Mouse (Mus musculus) midbrain, embryonic 14.5 days (tissue): Measurements from ENCODE around the gene Gm21637. TPM values are rescaled to one million over a fixed set of nuclear protein-coding genes. Genes with fewer than 3 reads are reported as not detected.
"Not testable (repeated sequence)": the region's sequence is repeated elsewhere in the genome, so short reads cannot be mapped to it uniquely, and the experiment has no call there.

Experiments
- ATAC-seq: fragments of 200-750 bp; cut with Nextera tagmentation; 2 replicates; pipeline ENCODE4 v1.8.0; 2017; ENCODE audit warnings: moderate number of reproducible peaks, moderate library complexity; ENCODE audit not compliant: low FRiP score, low TSS enrichment
- DNase-seq: peaks from one replicate; pipeline ENCODE4 v3.0.0-alpha.2; 2015
- H3K27ac ChIP-seq: fragments of 300-500 bp; sonication (generic); replicated peaks from 2 replicates; pipeline ENCODE4 v1.5.1; 2014; ENCODE audit warnings: mild to moderate bottlenecking, low read depth, low read length, moderate library complexity
- H3K27me3 ChIP-seq: fragments of 300-500 bp; sonication (generic); 2 replicates; pipeline ENCODE4 v1.6.1; 2014; ENCODE audit warnings: low read length, control low read depth, mixed read lengths; ENCODE audit not compliant: control insufficient read depth, insufficient read depth
- H3K36me3 ChIP-seq: fragments of 300-500 bp; sonication (generic); 2 replicates; pipeline ENCODE4 v1.6.1; 2014; ENCODE audit warnings: low read length, control low read depth; ENCODE audit not compliant: control insufficient read depth, insufficient read depth
- H3K4me1 ChIP-seq: fragments of 300-500 bp; sonication (generic); 2 replicates; pipeline ENCODE4 v1.6.1; 2014; ENCODE audit warnings: mild to moderate bottlenecking, antibody characterized with exemption, low read length, control low read depth; ENCODE audit not compliant: control insufficient read depth, insufficient read depth
- H3K4me2 ChIP-seq: fragments of 300-500 bp; sonication (generic); 2 replicates; pipeline ENCODE4 v1.6.1; 2014; ENCODE audit warnings: mild to moderate bottlenecking, low read length, moderate library complexity
- H3K4me3 ChIP-seq: fragments of 300-500 bp; sonication (generic); replicated peaks from 2 replicates; pipeline ENCODE4 v1.5.1; 2014; ENCODE audit warnings: low read depth, low read length
- H3K9ac ChIP-seq: fragments of 300-500 bp; sonication (generic); replicated peaks from 2 replicates; pipeline ENCODE4 v1.6.1; 2014; ENCODE audit warnings: mild to moderate bottlenecking, low read length, moderate library complexity
- H3K9me3 ChIP-seq: fragments of 300-500 bp; sonication (generic); 2 replicates; pipeline ENCODE4 v1.6.1; 2016; ENCODE audit warnings: low read length, control low read depth, mixed read lengths; ENCODE audit not compliant: control insufficient read depth
- WGBS: fragments of 180-500 bp; shearing (Covaris S2); extraction: QIAGEN DNeasy Blood & Tissue Kit; methylation state at CpG from one replicate; pipeline ENCODE4 v1.1.7; 2014; 5-methylcytosine and 5-hydroxymethylcytosine counted together
- polyA plus RNA-seq: library from polyadenylated mRNA; unstranded; fragments of >200 nt; fragmentation: Nextera tagmentation; extraction: Ambion mirVana; gene quantifications from 2 replicates; pipeline ENCODE4 v1.2.1, GENCODE M21; 2014

Gm21637 gene
- not detected in 2 replicates for polyA plus RNA-seq

DNA sequence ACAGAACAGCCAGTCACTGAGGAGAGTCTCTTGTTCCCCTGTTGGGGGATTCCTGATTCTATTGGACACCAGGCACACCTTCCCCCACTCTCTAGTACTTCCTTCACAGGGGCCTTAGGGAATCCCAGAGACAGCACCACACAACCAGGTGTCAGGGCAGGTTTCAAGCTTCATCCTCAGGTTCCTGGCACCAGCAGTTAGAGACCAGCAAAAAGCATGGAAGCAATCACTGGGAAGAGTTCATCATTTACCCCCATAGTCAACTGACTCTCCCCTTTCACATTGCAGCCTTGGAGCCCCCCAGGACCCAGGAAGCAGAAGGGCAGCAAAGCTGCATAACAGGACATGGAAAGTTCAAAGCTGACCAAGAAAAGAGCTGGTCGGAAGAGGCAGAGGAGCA, at the start of gene Gm21637:
Gene Gm21637, plus strand, starts transcription at position 301 of the 400 bp plus-strand sequence.
- H3K4me2 ChIP-seq, ATAC-seq, DNase-seq, H3K4me1 ChIP-seq, H3K4me3 ChIP-seq, H3K9me3 ChIP-seq, H3K27ac ChIP-seq, H3K9ac ChIP-seq, H3K36me3 ChIP-seq, H3K27me3 ChIP-seq: not testable (repeated sequence)
- no CpG with 5 or more reads among the region's 1 CpGs for WGBS

Other genes starting within 250 kb of the Gm21637 start
- gene Btbd35f25, start 244.9 kb upstream of the Gm21637 start, polyA plus RNA-seq: not detected in 2 replicates
- gene Btbd35f22, start 85.8 kb downstream of the Gm21637 start, polyA plus RNA-seq: not detected in 2 replicates